Mouse (Mus musculus): Measurements from ENCODE around the gene Fam76a. TPM values are rescaled to one million over a fixed set of nuclear protein-coding genes. Genes with fewer than 3 reads are reported as not detected.

Gene Fam76a
- polyA plus RNA-seq, 1 experiment from 2014 or later: 39.5 TPM

GRCm38 (mm10) chr4:132874363-132875097, 47.8 kb downstream of the Fam76a start:
- no peak overlapping the region for H3K27ac ChIP-seq
- no peaks in the 10 kb centered on the region for H3K9me3 ChIP-seq (ENCODE audit: control insufficient read depth, low read length)
- peaks cover 33% of the 10 kb centered on the region for H3K36me3 ChIP-seq (replicated peaks; ENCODE audit: control insufficient read depth, insufficient read depth)
- WGBS: 96% methylated on average over 7 of the region's 7 CpGs
- no peak overlapping the region for H3K4me2 ChIP-seq (replicated peaks)
- H3K9ac ChIP-seq: no peak overlapping the region
- no peak for ATAC-seq (ENCODE audit: low FRiP score)
- no peak overlapping the region for H3K4me3 ChIP-seq (replicated peaks; ENCODE audit: low read length)
- H3K4me1 ChIP-seq (replicated peaks; ENCODE audit: control insufficient read depth, insufficient read depth, low read length): no peaks in the 10 kb centered on the region
- no peaks in the 10 kb centered on the region for H3K27me3 ChIP-seq (ENCODE audit: control insufficient read depth, insufficient read depth, low read length)
- DNase-seq (ENCODE audit: low spot score): no peak

GRCm38 (mm10) chr4:132873481-132874362, 48.6 kb downstream of the Fam76a start:
- H3K4me3 ChIP-seq (replicated peaks; ENCODE audit: low read length): no peak overlapping the region
- H3K27ac ChIP-seq: no peak overlapping the region
- H3K4me2 ChIP-seq (replicated peaks): no peak overlapping the region
- H3K9me3 ChIP-seq (ENCODE audit: control insufficient read depth, low read length): no peaks in the 10 kb centered on the region
- DNase-seq (ENCODE audit: low spot score) (no peak), ATAC-seq (ENCODE audit: low FRiP score) (no peak)
- H3K9ac ChIP-seq: no peak overlapping the region
- no peaks in the 10 kb centered on the region for H3K27me3 ChIP-seq (ENCODE audit: control insufficient read depth, insufficient read depth, low read length)
- no peaks in the 10 kb centered on the region for H3K4me1 ChIP-seq (replicated peaks; ENCODE audit: control insufficient read depth, insufficient read depth, low read length)
- peaks cover 38% of the 10 kb centered on the region for H3K36me3 ChIP-seq (replicated peaks; ENCODE audit: control insufficient read depth, insufficient read depth)
- WGBS: 91% methylated on average over 11 of the region's 11 CpGs

- no peak for ATAC-seq (ENCODE audit: low FRiP score)
- DNase-seq (ENCODE audit: low spot score): no peak
- peaks cover 64% of the 10 kb centered on the region for H3K36me3 ChIP-seq (replicated peaks; ENCODE audit: control insufficient read depth, insufficient read depth)
- H3K4me1 ChIP-seq (replicated peaks; ENCODE audit: control insufficient read depth, insufficient read depth, low read length): no peaks in the 10 kb centered on the region
- no peak overlapping the region for H3K4me3 ChIP-seq (replicated peaks; ENCODE audit: low read length)
- 96% methylated on average over 3 of the region's 3 CpGs for WGBS
- no peaks in the 10 kb centered on the region for H3K27me3 ChIP-seq (ENCODE audit: control insufficient read depth, insufficient read depth, low read length)
- no peaks in the 10 kb centered on the region for H3K9me3 ChIP-seq (ENCODE audit: control insufficient read depth, low read length)
- H3K4me2 ChIP-seq (replicated peaks): no peak overlapping the region
- H3K27ac ChIP-seq: no peak overlapping the region
- no peak overlapping the region for H3K9ac ChIP-seq
Measured at GRCm38 (mm10) chr4:132871116-132871515, 51.2 kb downstream of the Fam76a start.

DNA sequence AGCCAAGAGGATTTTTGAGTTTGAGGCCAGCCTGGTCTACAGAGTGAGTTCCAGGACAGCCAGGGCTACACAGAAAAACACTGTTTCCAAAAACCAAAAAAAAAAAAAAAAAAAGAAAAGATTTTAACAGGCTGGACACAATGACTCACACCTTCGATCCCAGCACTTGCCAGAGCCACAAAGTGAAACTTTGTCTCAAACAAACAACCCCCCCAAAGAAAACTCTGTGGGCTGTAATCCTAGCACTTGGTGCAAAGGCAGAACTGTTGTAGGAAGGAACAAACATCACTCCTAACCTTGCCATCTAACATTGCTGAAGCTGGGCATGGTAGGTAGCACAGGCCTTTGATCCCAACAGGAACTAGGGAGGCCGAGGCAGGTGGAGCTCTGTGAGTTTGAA, 57.5 kb downstream of the Fam76a start:
- no peak overlapping the region for H3K4me3 ChIP-seq (replicated peaks; ENCODE audit: low read length)
- no peak overlapping the region for H3K4me2 ChIP-seq (replicated peaks)
- no peaks in the 10 kb centered on the region for H3K4me1 ChIP-seq (replicated peaks; ENCODE audit: control insufficient read depth, insufficient read depth, low read length)
- DNase-seq (ENCODE audit: low spot score): no peak
- H3K27me3 ChIP-seq (ENCODE audit: control insufficient read depth, insufficient read depth, low read length): no peaks in the 10 kb centered on the region
- H3K9ac ChIP-seq: no peak overlapping the region
- 98% methylated on average over 2 of the region's 2 CpGs for WGBS
- no peak for ATAC-seq (ENCODE audit: low FRiP score)
- no peak overlapping the region for H3K27ac ChIP-seq
- no peaks in the 10 kb centered on the region for H3K9me3 ChIP-seq (ENCODE audit: control insufficient read depth, low read length)
- peaks cover 93% of the 10 kb centered on the region for H3K36me3 ChIP-seq (replicated peaks; ENCODE audit: control insufficient read depth, insufficient read depth)

DNA sequence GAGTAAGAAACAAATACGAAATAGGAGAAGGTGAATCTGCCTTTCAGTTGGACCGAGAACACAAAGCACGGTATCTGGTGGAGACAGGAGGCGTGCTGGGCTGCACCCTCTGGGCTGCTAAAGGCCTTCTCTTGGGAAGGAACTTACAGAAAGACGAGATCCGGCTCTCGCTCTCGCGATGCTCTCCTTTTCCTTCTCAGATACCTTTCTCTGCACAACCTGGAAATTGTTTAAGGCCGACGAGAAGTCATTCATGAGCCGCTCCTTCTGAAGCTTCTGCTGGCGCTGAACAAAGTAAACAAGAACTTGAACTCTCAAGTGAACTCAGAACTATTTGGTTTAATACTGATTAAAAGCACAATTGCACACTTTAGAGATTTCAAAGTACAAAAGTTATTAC, 59.3 kb downstream of the Fam76a start:
- Histone ChIP-seq H3K27me3 (ENCODE audit: control insufficient read depth, insufficient read depth, low read length) (no peaks in the 10 kb centered on the region), H3K9me3 (ENCODE audit: control insufficient read depth, low read length) (no peaks in the 10 kb centered on the region), H3K36me3 (replicated peaks; ENCODE audit: control insufficient read depth, insufficient read depth) (peaks cover 91% of the 10 kb centered on the region), H3K4me3 (replicated peaks; ENCODE audit: low read length) (no peak overlapping the region), H3K4me1 (replicated peaks; ENCODE audit: control insufficient read depth, insufficient read depth, low read length) (no peaks in the 10 kb centered on the region), H3K9ac (no peak overlapping the region), H3K4me2 (replicated peaks) (no peak overlapping the region), H3K27ac (no peak overlapping the region)
- WGBS: 97% methylated on average over 13 of the region's 13 CpGs
- DNase-seq (ENCODE audit: low spot score): no peak
- ATAC-seq (ENCODE audit: low FRiP score): no peak

DNA sequence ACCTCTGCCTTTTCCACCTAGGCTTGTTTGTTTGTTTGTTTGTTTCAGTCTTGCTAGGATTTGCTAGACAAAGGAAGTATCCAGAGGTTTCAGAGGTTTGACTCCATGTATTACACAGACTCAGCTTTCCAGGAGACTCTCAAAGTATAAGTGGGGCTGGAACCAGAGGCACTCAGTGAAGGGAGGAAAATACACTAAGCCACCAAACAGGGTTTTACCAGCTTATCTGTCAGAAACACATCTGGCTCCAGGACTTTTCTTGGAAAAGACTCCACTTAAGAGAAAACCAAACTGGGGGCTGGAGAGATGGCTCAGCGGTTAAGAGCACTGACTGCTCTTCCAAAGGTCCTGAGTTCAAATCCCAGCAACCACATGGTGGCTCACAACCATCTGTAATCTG, 61.5 kb downstream of the Fam76a start:
- Histone ChIP-seq H3K27ac (no peak overlapping the region), H3K9me3 (ENCODE audit: control insufficient read depth, low read length) (no peaks in the 10 kb centered on the region), H3K4me1 (replicated peaks; ENCODE audit: control insufficient read depth, insufficient read depth, low read length) (no peaks in the 10 kb centered on the region), H3K9ac (no peak overlapping the region), H3K36me3 (replicated peaks; ENCODE audit: control insufficient read depth, insufficient read depth) (peaks cover 91% of the 10 kb centered on the region), H3K4me2 (replicated peaks) (no peak overlapping the region), H3K4me3 (replicated peaks; ENCODE audit: low read length) (no peak overlapping the region), H3K27me3 (ENCODE audit: control insufficient read depth, insufficient read depth, low read length) (no peaks in the 10 kb centered on the region)
- ATAC-seq (ENCODE audit: low FRiP score): no peak
- DNase-seq (ENCODE audit: low spot score): no peak
- WGBS: 100% methylated on average over 1 of the region's 1 CpGs

Other genes starting within 250 kb of the Fam76a start
- 7.4 and 8.8 TPM in 2 replicates for gene Xkr8, start 190.0 kb downstream of the Fam76a start, polyA plus RNA-seq (2014; fragmentation: Nextera tagmentation; extraction: Ambion mirVana)
- 0.68 and 0.99 TPM in 2 replicates for gene Smpdl3b, start 165.3 kb downstream of the Fam76a start, polyA plus RNA-seq (2014; fragmentation: Nextera tagmentation; extraction: Ambion mirVana)
- 37.0 and 46.7 TPM in 2 replicates for gene Rpa2, start 154.2 kb downstream of the Fam76a start, polyA plus RNA-seq (2014; fragmentation: Nextera tagmentation; extraction: Ambion mirVana)
- 0.61 and 0.71 TPM in 2 replicates for gene Themis2, start 126.2 kb downstream of the Fam76a start, polyA plus RNA-seq (2014; fragmentation: Nextera tagmentation; extraction: Ambion mirVana)
- 49.3 and 62.7 TPM in 2 replicates for gene Ppp1r8, start 79.4 kb downstream of the Fam76a start, polyA plus RNA-seq (2014; fragmentation: Nextera tagmentation; extraction: Ambion mirVana)
- gene Stx12, start 38.0 kb downstream of the Fam76a start, polyA plus RNA-seq (2014; fragmentation: Nextera tagmentation; extraction: Ambion mirVana): 165 and 181 TPM in 2 replicates
- 0.14 and 0.17 TPM in 2 replicates for gene Fgr, start 51.5 kb upstream of the Fam76a start, polyA plus RNA-seq (2014; fragmentation: Nextera tagmentation; extraction: Ambion mirVana)
- gene Ahdc1, start 88.7 kb upstream of the Fam76a start, polyA plus RNA-seq (2014; fragmentation: Nextera tagmentation; extraction: Ambion mirVana): 12.9 and 13.4 TPM in 2 replicates
- gene Wasf2, start 207.9 kb upstream of the Fam76a start, polyA plus RNA-seq (2014; fragmentation: Nextera tagmentation; extraction: Ambion mirVana): 21.0 and 23.9 TPM in 2 replicates